ENCODE assay signal across 22 mouse cellular contexts in genomic region chr1:182368309-182368708, GRCm38 (mm10). TPM values are rescaled to one million over a fixed set of nuclear protein-coding genes. Genes with fewer than 3 reads are reported as not detected.
DNase-seq lines count a peak whose midpoint lies in the region; ATAC-seq and TF ChIP-seq lines count a peak whose summit lies in the region.
"Had no signal": no experiment of that assay in that cellular context is flagged by ENCODE, and none has a peak within 500 bp of the region (broad histone marks: within the 10 kb centered on the region; RNA-seq: fewer than 3 reads in every experiment).

No protein-coding gene starts in this region.

- ATAC-seq in kidney, embryonic 16.5 days (ENCODE audit: low FRiP score, low TSS enrichment): 0 out of 2 replicates have a peak, but pooled peaks have one; percentile 23
- ATAC-seq in limb, embryonic 14.5 days (ENCODE audit: low FRiP score, low read depth): no peak
- ATAC-seq in CD4-positive, CD25-positive, alpha-beta regulatory T cell, adult 4 months: no peak
- ATAC-seq in forebrain, embryonic 15.5 days (replicated peaks): no peak
- ATAC-seq: forebrain, embryonic 14.5 days; midbrain, embryonic 15.5 days had no signal

- no peak for TF ChIP-seq CTCF in C2C12 (IDR thresholded peaks at IDR 0.05; ENCODE audit: control insufficient read depth, insufficient read depth, insufficient read length)

- H3K4me2 ChIP-seq in kidney, embryonic 16.5 days (replicated peaks; ENCODE audit: low read depth, low read length): 0 out of 2 replicates have a peak overlapping the region, but pooled peaks have one; percentile 10
- H3K4me2 ChIP-seq in limb, embryonic 14.5 days (replicated peaks; ENCODE audit: low read depth, low read length, severe bottlenecking): no peak overlapping the region
- H3K4me2 ChIP-seq in forebrain, embryonic 15.5 days (replicated peaks): no peak overlapping the region
- H3K4me2 ChIP-seq: heart, embryonic 13.5 days; hindbrain, embryonic 12.5 days; liver, embryonic 15.5 days; midbrain, embryonic 15.5 days had no signal

- no peaks in the 10 kb centered on the region for H3K9me3 ChIP-seq in kidney, embryonic 16.5 days (ENCODE audit: low read length)
- no peaks in the 10 kb centered on the region for H3K9me3 ChIP-seq in limb, embryonic 14.5 days (ENCODE audit: control insufficient read depth, low read length)
- H3K9me3 ChIP-seq in forebrain, embryonic 15.5 days: no peaks in the 10 kb centered on the region
- H3K9me3 ChIP-seq: heart, embryonic 13.5 days; hindbrain, embryonic 12.5 days; liver, embryonic 15.5 days; midbrain, embryonic 15.5 days had no signal

- H3K36me3 ChIP-seq in kidney, embryonic 16.5 days (ENCODE audit: insufficient read depth, low read length): no peaks in the 10 kb centered on the region
- no peaks in the 10 kb centered on the region for H3K36me3 ChIP-seq in C2C12 (ENCODE audit: control insufficient read depth, insufficient read depth)
- H3K36me3 ChIP-seq in limb, embryonic 14.5 days (ENCODE audit: control insufficient read depth, insufficient read depth, low read length): no peaks in the 10 kb centered on the region
- no peaks in the 10 kb centered on the region for H3K36me3 ChIP-seq in forebrain, embryonic 15.5 days
- H3K36me3 ChIP-seq: heart, embryonic 13.5 days; hindbrain, embryonic 12.5 days; liver, embryonic 15.5 days; midbrain, embryonic 15.5 days had no signal

- no peak overlapping the region for H3K27ac ChIP-seq in kidney, embryonic 16.5 days (ENCODE audit: low read length)
- 0 out of 2 replicates have a peak overlapping the region, but pooled peaks have one; percentile 26 for H3K27ac ChIP-seq in limb, embryonic 14.5 days (replicated peaks; ENCODE audit: low read depth, low read length)
- no peak overlapping the region for H3K27ac ChIP-seq in forebrain, embryonic 15.5 days (replicated peaks)
- H3K27ac ChIP-seq: heart, embryonic 13.5 days; hindbrain, embryonic 12.5 days; liver, embryonic 15.5 days; midbrain, embryonic 15.5 days had no signal

- no peaks in the 10 kb centered on the region for H3K27me3 ChIP-seq in kidney, embryonic 16.5 days (ENCODE audit: insufficient read depth, low read length)
- no peaks in the 10 kb centered on the region for H3K27me3 ChIP-seq in C2C12 (ENCODE audit: control insufficient read depth, insufficient read depth, insufficient read length)
- H3K27me3 ChIP-seq in limb, embryonic 14.5 days (ENCODE audit: control insufficient read depth, insufficient read depth, low read length): no peaks in the 10 kb centered on the region
- H3K27me3 ChIP-seq in forebrain, embryonic 15.5 days: no peaks in the 10 kb centered on the region
- H3K27me3 ChIP-seq: hindbrain, embryonic 12.5 days; midbrain, embryonic 15.5 days; Patski had no signal

- H3K4me3 ChIP-seq in kidney, embryonic 16.5 days (ENCODE audit: low read length): no peak overlapping the region
- no peak overlapping the region for H3K4me3 ChIP-seq in C2C12 (ENCODE audit: insufficient read depth, poor library complexity, severe bottlenecking)
- no peak overlapping the region for H3K4me3 ChIP-seq in limb, embryonic 14.5 days (replicated peaks; ENCODE audit: low read length)
- H3K4me3 ChIP-seq in forebrain, embryonic 15.5 days: no peak overlapping the region
- H3K4me3 ChIP-seq: erythroblast, embryonic 14.5 days; heart, embryonic 13.5 days; hindbrain, embryonic 12.5 days; liver, embryonic 15.5 days; midbrain, embryonic 15.5 days had no signal

- TF ChIP-seq POLR2A in limb, embryonic 14.5 days (IDR thresholded peaks at IDR 0.05; ENCODE audit: borderline replicate concordance, extremely low read depth, insufficient read depth, insufficient read length): no peak

- no peaks in the 10 kb centered on the region for H3K79me2 ChIP-seq in C2C12 (ENCODE audit: control insufficient read depth, insufficient read depth)

- 55% methylated on average over 7 of the region's 7 CpGs for WGBS in kidney, embryonic 16.5 days
- WGBS in limb, embryonic 14.5 days: 37% methylated on average over 7 of the region's 7 CpGs
- WGBS in forebrain, embryonic 15.5 days: 68% methylated on average over 7 of the region's 7 CpGs

- peak overlapping the region; percentile 7 for H3ac ChIP-seq in C2C12 (ENCODE audit: control insufficient read depth, insufficient read length, low read depth)

- H3K79me3 ChIP-seq in C2C12 (ENCODE audit: low read depth): no peaks in the 10 kb centered on the region

- DNase-seq in kidney, postnatal 25 days: no peak
- peak; percentile 31 for DNase-seq in NIH3T3 (ENCODE audit: low read depth)
- no peak for DNase-seq in limb, embryonic 14.5 days (ENCODE audit: low spot score)
- DNase-seq: cerebellum, adult 9-10 months; gastrocnemius, postnatal 14 days; heart, adult 18-20 months; heart, postnatal 14 days; kidney, adult 2 months; lung, postnatal 4 days; thymus, adult 18-20 months; thymus, postnatal 36 days had no signal

- no peak overlapping the region for H3K9ac ChIP-seq in kidney, embryonic 16.5 days (replicated peaks; ENCODE audit: low read length)
- H3K9ac ChIP-seq in limb, embryonic 14.5 days (ENCODE audit: low read depth, low read length, severe bottlenecking): no peak overlapping the region
- no peak overlapping the region for H3K9ac ChIP-seq in forebrain, embryonic 15.5 days (replicated peaks)
- H3K9ac ChIP-seq: heart, embryonic 13.5 days; hindbrain, embryonic 12.5 days; liver, embryonic 15.5 days; midbrain, embryonic 15.5 days had no signal

- peaks cover 12% of the 10 kb centered on the region for H3K4me1 ChIP-seq in kidney, embryonic 16.5 days (ENCODE audit: insufficient read depth, low read length)
- peaks cover 13% of the 10 kb centered on the region for H3K4me1 ChIP-seq in limb, embryonic 14.5 days (ENCODE audit: control insufficient read depth, insufficient read depth, low read length)
- no peaks in the 10 kb centered on the region for H3K4me1 ChIP-seq in forebrain, embryonic 15.5 days
- H3K4me1 ChIP-seq: liver, embryonic 15.5 days; midbrain, embryonic 15.5 days had no signal

TF ChIP-seq in C2C12, 6 proteins besides CTCF, POLR2A, EP300 and RAD21:
- TF ChIP-seq MAX (IDR thresholded peaks at IDR 0.05) (peak; percentile 79), MYOG (IDR thresholded peaks at IDR 0.05; ENCODE audit: control insufficient read depth, extremely low read depth, insufficient read length) (no peak), FOSL1 (IDR thresholded peaks at IDR 0.05; ENCODE audit: insufficient read depth, low read length, poor library complexity, severe bottlenecking) (peak; percentile 10), MYOD1 (IDR thresholded peaks at IDR 0.05; ENCODE audit: control insufficient read depth, insufficient read length, low read depth) (no peak)

RNA-seq across cellular contexts. Expression of gene Fbxo28, which starts 26.9 kb away (rescaled TPM):
- 18.0 and 18.3 TPM in 2 replicates for polyA plus RNA-seq in kidney, embryonic 16.5 days (2015; fragmentation: Nextera tagmentation; extraction: Ambion mirVana)
- 16.9 TPM for polyA plus RNA-seq in C2C12 (2012; fragmentation: generic; extraction: Trizol)
- 19.0 and 22.9 TPM in 2 replicates for polyA plus RNA-seq in limb, embryonic 14.5 days (2012; rRNA removed)
- polyA plus RNA-seq in limb, embryonic 14.5 days (2014; fragmentation: Nextera tagmentation; extraction: Ambion mirVana): 26.0 and 26.9 TPM in 2 replicates
- polyA plus RNA-seq in CD4-positive, CD25-positive, alpha-beta regulatory T cell, adult 4 months (2017; shearing (Covaris generic)): 1 to 10 TPM; 4.1 to 8.2 TPM
- polyA plus RNA-seq in forebrain, embryonic 15.5 days (2015; fragmentation: Nextera tagmentation; extraction: Ambion mirVana): 30.2 and 36.0 TPM in 2 replicates

RNA-seq across cellular contexts. Expression of gene Trp53bp2, which starts 40.7 kb away (rescaled TPM):
- polyA plus RNA-seq in kidney, embryonic 16.5 days (2015; fragmentation: Nextera tagmentation; extraction: Ambion mirVana): 26.2 and 30.0 TPM in 2 replicates
- 7.5 TPM for polyA plus RNA-seq in C2C12 (2012; fragmentation: generic; extraction: Trizol)
- 25.9 and 41.3 TPM in 2 replicates for polyA plus RNA-seq in limb, embryonic 14.5 days (2012; rRNA removed)
- polyA plus RNA-seq in limb, embryonic 14.5 days (2014; fragmentation: Nextera tagmentation; extraction: Ambion mirVana): 24.0 and 28.8 TPM in 2 replicates
- polyA plus RNA-seq in CD4-positive, CD25-positive, alpha-beta regulatory T cell, adult 4 months (2017; shearing (Covaris generic)): 1 to 10 TPM; 8.5 to 8.9 TPM
- 26.5 and 26.9 TPM in 2 replicates for polyA plus RNA-seq in forebrain, embryonic 15.5 days (2015; fragmentation: Nextera tagmentation; extraction: Ambion mirVana)
